Mouse (Mus musculus): ENCODE measurements around the gene Prkar1b.

GRCm38 (mm10) chr5:139183131-139183530 is 33.3 kb upstream of the Prkar1b start:
- TF ChIP-seq CTCF (IDR thresholded peaks at IDR 0.05; ENCODE audit: control insufficient read depth, insufficient read depth, insufficient read length) (no peak), MYOD1 (IDR thresholded peaks at IDR 0.05; ENCODE audit: control insufficient read depth, insufficient read length, low read depth) (no peak), USF1 (IDR thresholded peaks at IDR 0.05; ENCODE audit: low read depth) (no peak), CEBPB (IDR thresholded peaks at IDR 0.05; ENCODE audit: low read depth) (no peak), MYOG (IDR thresholded peaks at IDR 0.05; ENCODE audit: control insufficient read depth, extremely low read depth, insufficient read length) (no peak), MAX (IDR thresholded peaks at IDR 0.05) (no peak)

Data from C2C12 (cell line).